Comparison of ENCODE assay signal across 11 mouse cellular contexts in genomic region chr10:84685444-84686121, GRCm38 (mm10).
DNase-seq lines count a peak whose midpoint lies in the region; ATAC-seq and TF ChIP-seq lines count a peak whose summit lies in the region.
"Had no signal": no experiment of that assay in that cellular context is flagged by ENCODE, and none has a peak within 500 bp of the region (broad histone marks: within the 10 kb centered on the region; RNA-seq: fewer than 3 reads in every experiment).

No protein-coding gene starts in this region.

- H3K27ac ChIP-seq in heart, embryonic 15.5 days, result peak overlapping the region; percentile 86
- no peak overlapping the region for H3K27ac ChIP-seq in forebrain, embryonic 16.5 days (ENCODE audit: low read length)
- peak overlapping the region; percentile 54 for H3K27ac ChIP-seq in midbrain, embryonic 13.5 days

- no peak for TF ChIP-seq POLR2A in brain, embryonic 14.5 days (IDR thresholded peaks at IDR 0.05; ENCODE audit: borderline replicate concordance, extremely low read depth, insufficient read depth, insufficient read length, poor library complexity, severe bottlenecking)

- peaks cover 34% of the 10 kb centered on the region for H3K4me1 ChIP-seq in heart, embryonic 15.5 days (replicated peaks)
- peaks cover 6% of the 10 kb centered on the region; the same call in 1 of the 2 replicates for H3K4me1 ChIP-seq in forebrain, embryonic 16.5 days (replicated peaks; ENCODE audit: control insufficient read depth, insufficient read depth, low read length)
- peaks cover 34% of the 10 kb centered on the region for H3K4me1 ChIP-seq in midbrain, embryonic 13.5 days (replicated peaks)

- WGBS in heart, embryonic 15.5 days, result 63% methylated on average over 8 of the region's 8 CpGs
- WGBS in forebrain, embryonic 16.5 days, result 10% methylated on average over 8 of the region's 8 CpGs
- WGBS in midbrain, embryonic 13.5 days, result 9% methylated on average over 8 of the region's 8 CpGs

- no peak overlapping the region for H3K4me3 ChIP-seq in heart, embryonic 15.5 days
- H3K4me3 ChIP-seq in forebrain, embryonic 16.5 days (replicated peaks; ENCODE audit: low read length), result no peak overlapping the region
- no peak overlapping the region for H3K4me3 ChIP-seq in midbrain, embryonic 13.5 days (replicated peaks)

- ATAC-seq in heart, embryonic 15.5 days (replicated peaks; ENCODE audit: insufficient number of reproducible peaks, insufficient read depth, low FRiP score, low read depth), result no peak
- ATAC-seq in forebrain, embryonic 16.5 days, result 0 out of 2 replicates have a peak, but pooled peaks have one; percentile 10
- peak; percentile 59 for ATAC-seq in midbrain, embryonic 13.5 days

- intact Hi-C loops in heart, postnatal 10 days (cut with DNase I), result loop anchor here (2.0 kb wide), 1 partner anchor 27 kb away; no protein-coding TSS in a partner anchor
- intact Hi-C loops in gastrocnemius, postnatal 36 days (cut with DNase I), result loop anchor here (2.0 kb wide), 1 partner anchor 31 kb away; no protein-coding TSS in a partner anchor

- no peaks in the 10 kb centered on the region for H3K27me3 ChIP-seq in heart, embryonic 15.5 days
- no peaks in the 10 kb centered on the region; the same call in 1 of the 2 replicates for H3K27me3 ChIP-seq in forebrain, embryonic 16.5 days (replicated peaks; ENCODE audit: control insufficient read depth, insufficient read depth, low read length)
- peaks cover 38% of the 10 kb centered on the region for H3K27me3 ChIP-seq in midbrain, embryonic 13.5 days
- H3K27me3 ChIP-seq: CH12.LX had no signal

- TF ChIP-seq CTCF in brain, embryonic 14.5 days (IDR thresholded peaks at IDR 0.05; ENCODE audit: borderline replicate concordance, extremely low read depth, insufficient read depth, insufficient read length), result no peak

- no peak for DNase-seq in heart, postnatal 10 days
- DNase-seq in brain, embryonic 14.5 days (ENCODE audit: low read depth), result peak; percentile 78
- DNase-seq in urinary bladder, postnatal 36 days (ENCODE audit: low spot score in 2 of 2), result no peak
- DNase-seq in gastrocnemius, postnatal 36 days, result no peak
- no peak for DNase-seq in adrenal gland, postnatal 25 days
- DNase-seq: lung, postnatal 14 days; thymus, adult 18-20 months had no signal

- H3K9ac ChIP-seq in heart, embryonic 15.5 days, result no peak overlapping the region
- no peak overlapping the region for H3K9ac ChIP-seq in forebrain, embryonic 16.5 days (replicated peaks; ENCODE audit: low read depth, low read length)
- no peak overlapping the region for H3K9ac ChIP-seq in midbrain, embryonic 13.5 days (replicated peaks)

- 0 out of 2 replicates have a peak overlapping the region, but pooled peaks have one; percentile 19 for H3K4me2 ChIP-seq in heart, embryonic 15.5 days
- H3K4me2 ChIP-seq in forebrain, embryonic 16.5 days (ENCODE audit: low read length), result no peak overlapping the region
- H3K4me2 ChIP-seq in midbrain, embryonic 13.5 days (replicated peaks), result peak overlapping the region; percentile 9

- H3K9me3 ChIP-seq in heart, embryonic 15.5 days (replicated peaks), result no peaks in the 10 kb centered on the region
- no peaks in the 10 kb centered on the region for H3K9me3 ChIP-seq in forebrain, embryonic 16.5 days (ENCODE audit: control insufficient read depth, low read length)
- no peaks in the 10 kb centered on the region for H3K9me3 ChIP-seq in midbrain, embryonic 13.5 days

- peaks cover 7% of the 10 kb centered on the region; the same call in 1 of the 2 replicates for H3K36me3 ChIP-seq in heart, embryonic 15.5 days
- H3K36me3 ChIP-seq in forebrain, embryonic 16.5 days (ENCODE audit: control insufficient read depth, insufficient read depth), result peaks cover 4% of the 10 kb centered on the region; the same call in 1 of the 2 replicates
- peaks cover 7% of the 10 kb centered on the region for H3K36me3 ChIP-seq in midbrain, embryonic 13.5 days
